Mouse (Mus musculus): ENCODE measurements at regions not wholly inside any gene's neighbourhood (a gene's known extent, or its start where the extent isn't known, plus 50 kb on each side); places are given as distances from the start of the nearest gene placed in this dataset.

DNA sequence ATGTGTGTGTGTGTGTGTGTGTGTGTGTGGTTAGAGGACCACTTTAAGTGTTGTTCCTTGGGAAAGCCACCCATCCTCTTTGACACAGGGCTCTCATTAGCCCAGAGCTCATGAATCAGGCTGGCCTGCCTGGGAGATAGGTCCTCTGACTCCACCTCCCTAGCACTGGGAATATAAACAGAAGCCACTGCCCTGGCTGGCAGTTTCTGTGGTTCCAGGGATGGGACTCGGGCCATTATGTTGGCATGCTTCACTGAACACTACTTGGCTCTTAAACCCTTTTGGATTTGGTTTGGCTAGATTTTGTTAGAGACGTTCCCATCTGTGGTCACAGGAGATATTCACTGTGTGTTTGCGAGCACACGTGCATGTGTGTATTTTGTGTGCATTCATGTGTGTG lies 100.2 kb upstream of the Zbtb40 start:
- no peak overlapping the region for H3K27ac ChIP-seq (ENCODE audit: low read depth, low read length)
- H3K4me2 ChIP-seq (ENCODE audit: low read length) = no peak overlapping the region
- ATAC-seq = no peak
- H3K27me3 ChIP-seq (replicated peaks; ENCODE audit: control insufficient read depth, insufficient read depth, low read length) = no peaks in the 10 kb centered on the region
- H3K4me1 ChIP-seq (ENCODE audit: control insufficient read depth, insufficient read depth, low read depth, low read length) = no peaks in the 10 kb centered on the region
- no peak overlapping the region for H3K4me3 ChIP-seq (ENCODE audit: low read length)
- no peaks in the 10 kb centered on the region for H3K36me3 ChIP-seq (ENCODE audit: control insufficient read depth, insufficient read depth, low read length)
- WGBS = 58% methylated on average over 4 of the region's 4 CpGs
- H3K9me3 ChIP-seq (ENCODE audit: control insufficient read depth, low read length) = 0 out of 2 replicates have a peak, but pooled peaks cover 3% of the 10 kb centered on the region
- H3K9ac ChIP-seq (ENCODE audit: low read depth, low read length) = no peak overlapping the region

GRCm38 (mm10) chr4:137147795-137148194 lies 99.2 kb upstream of the Zbtb40 start:
- no peak overlapping the region for H3K4me2 ChIP-seq (ENCODE audit: low read length)
- no peak for ATAC-seq
- H3K9ac ChIP-seq (ENCODE audit: low read depth, low read length) = no peak overlapping the region
- H3K4me3 ChIP-seq (ENCODE audit: low read length) = no peak overlapping the region
- 0 out of 2 replicates have a peak, but pooled peaks cover 3% of the 10 kb centered on the region for H3K9me3 ChIP-seq (ENCODE audit: control insufficient read depth, low read length)
- H3K27me3 ChIP-seq (replicated peaks; ENCODE audit: control insufficient read depth, insufficient read depth, low read length) = no peaks in the 10 kb centered on the region
- 74% methylated on average over 13 of the region's 13 CpGs for WGBS
- H3K4me1 ChIP-seq (ENCODE audit: control insufficient read depth, insufficient read depth, low read depth, low read length) = no peaks in the 10 kb centered on the region
- H3K36me3 ChIP-seq (ENCODE audit: control insufficient read depth, insufficient read depth, low read length) = no peaks in the 10 kb centered on the region
- H3K27ac ChIP-seq (ENCODE audit: low read depth, low read length) = no peak overlapping the region

- no peak for ATAC-seq
- no peaks in the 10 kb centered on the region for H3K27me3 ChIP-seq (replicated peaks; ENCODE audit: control insufficient read depth, insufficient read depth, low read length)
- no peaks in the 10 kb centered on the region for H3K36me3 ChIP-seq (ENCODE audit: control insufficient read depth, insufficient read depth, low read length)
- H3K27ac ChIP-seq (ENCODE audit: low read depth, low read length) = no peak overlapping the region
- H3K4me3 ChIP-seq (ENCODE audit: low read length) = no peak overlapping the region
- no peaks in the 10 kb centered on the region for H3K9me3 ChIP-seq (ENCODE audit: control insufficient read depth, low read length)
- H3K4me2 ChIP-seq (ENCODE audit: low read length) = no peak overlapping the region
- no peaks in the 10 kb centered on the region; the same call in 1 of the 2 replicates for H3K4me1 ChIP-seq (ENCODE audit: control insufficient read depth, insufficient read depth, low read depth, low read length)
- no peak overlapping the region for H3K9ac ChIP-seq (ENCODE audit: low read depth, low read length)
- 72% methylated on average over 3 of the region's 3 CpGs for WGBS
Measured at GRCm38 (mm10) chr4:137146326-137146725, 97.7 kb upstream of the Zbtb40 start.

DNA sequence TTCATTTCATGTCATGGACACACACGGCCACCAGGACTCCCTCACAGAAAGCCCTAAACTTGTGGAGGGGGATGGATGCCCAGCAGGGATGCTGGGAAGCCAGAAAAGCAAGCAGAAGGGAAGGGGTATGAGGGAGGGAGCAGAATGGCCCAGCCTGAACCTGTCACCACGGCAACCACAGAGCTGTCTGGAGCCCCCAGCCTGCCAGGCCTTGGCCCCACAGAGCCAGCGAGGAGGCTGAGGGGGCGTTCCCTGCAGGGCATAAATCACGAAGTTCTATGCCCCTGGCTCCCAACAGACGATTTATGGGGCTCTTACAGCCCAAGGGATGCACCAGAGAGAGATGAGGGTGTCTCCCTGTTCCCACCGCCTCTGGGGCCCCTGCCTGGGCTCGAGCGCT lies 93.7 kb upstream of the Zbtb40 start:
- Histone ChIP-seq H3K27ac (ENCODE audit: low read depth, low read length) (no peak overlapping the region), H3K9ac (ENCODE audit: low read depth, low read length) (no peak overlapping the region; the same call in 1 of the 2 replicates), H3K4me3 (ENCODE audit: low read length) (no peak overlapping the region), H3K4me2 (ENCODE audit: low read length) (no peak overlapping the region), H3K36me3 (ENCODE audit: control insufficient read depth, insufficient read depth, low read length) (no peaks in the 10 kb centered on the region), H3K4me1 (ENCODE audit: control insufficient read depth, insufficient read depth, low read depth, low read length) (no peaks in the 10 kb centered on the region; the same call in 1 of the 2 replicates), H3K27me3 (replicated peaks; ENCODE audit: control insufficient read depth, insufficient read depth, low read length) (no peaks in the 10 kb centered on the region), H3K9me3 (ENCODE audit: control insufficient read depth, low read length) (no peaks in the 10 kb centered on the region)
- WGBS = 12% methylated on average over 9 of the region's 9 CpGs
- peak; percentile 85 for ATAC-seq

DNA sequence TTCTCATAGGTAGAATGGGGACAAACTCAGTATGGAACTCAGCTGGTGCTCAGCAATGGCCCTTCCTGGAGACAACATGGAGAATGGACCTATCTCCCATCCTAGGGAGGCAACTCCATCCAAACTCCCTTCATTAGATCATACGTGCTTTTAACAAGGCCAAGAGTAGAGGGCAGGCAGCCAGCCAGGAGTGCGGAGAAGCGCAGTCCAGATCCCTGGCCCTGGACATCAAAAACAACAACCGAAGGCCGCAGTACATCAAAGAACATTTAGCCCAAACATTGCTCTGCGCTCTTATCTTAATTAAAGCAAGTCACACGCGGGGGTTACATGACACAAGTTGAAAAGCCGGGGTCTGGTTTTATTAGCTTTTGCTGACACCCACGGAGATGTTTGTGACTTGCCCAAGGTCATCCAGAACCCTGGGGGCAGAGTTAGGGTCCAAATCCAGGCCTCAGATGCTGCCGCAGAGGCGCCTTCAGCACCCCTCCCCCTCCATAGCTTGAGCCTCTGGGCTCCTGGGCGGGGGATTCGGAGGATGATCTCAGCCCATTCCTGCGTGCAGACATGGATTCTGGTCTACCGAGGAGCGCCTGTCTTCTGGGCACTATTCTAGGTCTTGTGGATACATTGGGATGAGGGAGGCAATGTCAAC lies 90.6 kb upstream of the Zbtb40 start:
- Histone ChIP-seq H3K4me3 (ENCODE audit: low read length) (no peak overlapping the region), H3K27me3 (replicated peaks; ENCODE audit: control insufficient read depth, insufficient read depth, low read length) (no peaks in the 10 kb centered on the region), H3K27ac (ENCODE audit: low read depth, low read length) (no peak overlapping the region), H3K9ac (ENCODE audit: low read depth, low read length) (no peak overlapping the region), H3K9me3 (ENCODE audit: control insufficient read depth, low read length) (no peaks in the 10 kb centered on the region), H3K36me3 (ENCODE audit: control insufficient read depth, insufficient read depth, low read length) (no peaks in the 10 kb centered on the region), H3K4me1 (ENCODE audit: control insufficient read depth, insufficient read depth, low read depth, low read length) (no peaks in the 10 kb centered on the region; the same call in 1 of the 2 replicates), H3K4me2 (ENCODE audit: low read length) (no peak overlapping the region)
- WGBS = 86% methylated on average over 17 of the region's 17 CpGs
- no peak for ATAC-seq

DNA sequence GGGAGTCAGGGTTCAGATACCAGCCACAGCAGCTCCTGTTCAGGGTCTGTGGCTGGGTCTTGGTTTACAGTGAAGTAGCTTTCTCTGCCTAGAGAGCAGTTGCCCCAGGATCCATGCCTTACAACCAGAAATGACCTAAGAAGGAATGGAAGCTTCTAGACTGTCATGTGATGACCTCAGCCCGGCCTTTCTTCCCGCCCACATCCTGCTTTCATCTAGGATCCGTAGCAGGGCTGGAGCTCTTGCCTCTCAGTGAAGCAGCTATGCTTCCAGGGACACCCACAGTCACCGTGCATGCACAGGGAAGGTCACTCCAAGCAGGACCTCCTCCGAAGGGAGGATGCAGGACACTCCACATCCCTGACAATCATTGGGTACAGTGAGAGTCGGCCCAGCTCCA lies 89.5 kb upstream of the Zbtb40 start:
- no peak for ATAC-seq

DNA sequence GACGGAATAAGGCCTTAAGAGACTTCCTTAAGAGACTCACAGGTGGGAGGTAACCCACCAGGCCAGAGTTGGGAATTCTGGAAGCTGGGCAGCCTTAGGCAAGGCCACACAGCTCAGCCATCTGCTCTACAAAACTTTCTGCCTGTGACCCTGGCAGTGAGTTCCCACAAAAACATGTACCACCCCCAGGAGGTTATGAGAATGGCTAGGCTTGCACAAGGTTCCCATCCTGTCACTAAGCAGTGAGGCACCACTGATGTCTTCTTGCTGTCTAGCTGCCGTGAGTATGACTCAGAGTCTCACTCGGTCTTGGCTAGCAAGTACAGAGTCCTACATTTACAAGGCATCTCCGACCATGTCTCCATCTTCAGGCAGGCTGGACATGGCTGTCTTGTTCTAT lies 87.7 kb upstream of the Zbtb40 start:
- no peaks in the 10 kb centered on the region for H3K27me3 ChIP-seq (replicated peaks; ENCODE audit: control insufficient read depth, insufficient read depth, low read length)
- no peak overlapping the region for H3K4me3 ChIP-seq (ENCODE audit: low read length)
- H3K4me2 ChIP-seq (ENCODE audit: low read length) = no peak overlapping the region
- no peak overlapping the region for H3K27ac ChIP-seq (ENCODE audit: low read depth, low read length)
- 80% methylated on average over 4 of the region's 4 CpGs for WGBS
- no peaks in the 10 kb centered on the region for H3K36me3 ChIP-seq (ENCODE audit: control insufficient read depth, insufficient read depth, low read length)
- H3K4me1 ChIP-seq (ENCODE audit: control insufficient read depth, insufficient read depth, low read depth, low read length) = no peaks in the 10 kb centered on the region
- no peaks in the 10 kb centered on the region for H3K9me3 ChIP-seq (ENCODE audit: control insufficient read depth, low read length)
- ATAC-seq = no peak
- no peak overlapping the region for H3K9ac ChIP-seq (ENCODE audit: low read depth, low read length)

More for the DNA sequence above, 89.5 kb upstream of the Zbtb40 start:
- Histone ChIP-seq H3K4me1 (ENCODE audit: control insufficient read depth, insufficient read depth, low read depth, low read length) (no peaks in the 10 kb centered on the region; the same call in 1 of the 2 replicates), H3K27ac (ENCODE audit: low read depth, low read length) (no peak overlapping the region), H3K9ac (ENCODE audit: low read depth, low read length) (no peak overlapping the region), H3K4me2 (ENCODE audit: low read length) (no peak overlapping the region), H3K9me3 (ENCODE audit: control insufficient read depth, low read length) (no peaks in the 10 kb centered on the region), H3K36me3 (ENCODE audit: control insufficient read depth, insufficient read depth, low read length) (no peaks in the 10 kb centered on the region), H3K27me3 (replicated peaks; ENCODE audit: control insufficient read depth, insufficient read depth, low read length) (no peaks in the 10 kb centered on the region), H3K4me3 (ENCODE audit: low read length) (no peak overlapping the region)
- 87% methylated on average over 6 of the region's 6 CpGs for WGBS

DNA sequence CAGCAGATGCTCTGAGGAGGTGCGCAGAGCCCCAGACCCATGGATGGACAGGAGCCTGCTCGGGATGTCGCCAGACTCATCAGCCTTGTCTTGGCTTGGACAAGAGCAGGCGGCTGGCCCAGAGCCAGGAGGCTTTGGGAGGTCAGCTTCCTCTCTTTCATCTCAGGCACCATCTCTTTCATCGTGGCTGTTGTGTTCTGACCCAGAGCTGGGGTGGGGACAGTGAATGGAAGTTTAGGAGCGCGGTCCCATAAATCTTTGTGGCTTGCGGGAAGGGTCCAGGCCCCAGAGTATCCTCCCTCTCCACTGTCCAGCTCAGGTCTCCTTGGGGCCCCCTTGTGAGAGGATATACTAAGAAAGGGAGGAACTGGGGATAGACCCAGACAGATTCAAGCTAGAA lies 87.2 kb upstream of the Zbtb40 start:
- Histone ChIP-seq H3K9me3 (ENCODE audit: control insufficient read depth, low read length) (no peaks in the 10 kb centered on the region), H3K27me3 (replicated peaks; ENCODE audit: control insufficient read depth, insufficient read depth, low read length) (no peaks in the 10 kb centered on the region), H3K4me1 (ENCODE audit: control insufficient read depth, insufficient read depth, low read depth, low read length) (no peaks in the 10 kb centered on the region), H3K9ac (ENCODE audit: low read depth, low read length) (no peak overlapping the region), H3K27ac (ENCODE audit: low read depth, low read length) (no peak overlapping the region), H3K4me3 (ENCODE audit: low read length) (no peak overlapping the region), H3K4me2 (ENCODE audit: low read length) (no peak overlapping the region), H3K36me3 (ENCODE audit: control insufficient read depth, insufficient read depth, low read length) (no peaks in the 10 kb centered on the region)
- no peak for ATAC-seq
- 58% methylated on average over 8 of the region's 8 CpGs for WGBS

- Histone ChIP-seq H3K4me1 (ENCODE audit: control insufficient read depth, insufficient read depth, low read depth, low read length) (no peaks in the 10 kb centered on the region), H3K27me3 (replicated peaks; ENCODE audit: control insufficient read depth, insufficient read depth, low read length) (no peaks in the 10 kb centered on the region), H3K9me3 (ENCODE audit: control insufficient read depth, low read length) (no peaks in the 10 kb centered on the region), H3K4me2 (ENCODE audit: low read length) (no peak overlapping the region), H3K9ac (ENCODE audit: low read depth, low read length) (no peak overlapping the region), H3K36me3 (ENCODE audit: control insufficient read depth, insufficient read depth, low read length) (no peaks in the 10 kb centered on the region), H3K4me3 (ENCODE audit: low read length) (no peak overlapping the region), H3K27ac (ENCODE audit: low read depth, low read length) (no peak overlapping the region)
- ATAC-seq = no peak
- 47% methylated on average over 5 of the region's 5 CpGs for WGBS
Measured at GRCm38 (mm10) chr4:137134553-137134952, 86.0 kb upstream of the Zbtb40 start.
